Mouse (Mus musculus): Measurements from ENCODE around the gene Zswim3. TPM values are rescaled to one million over a fixed set of nuclear protein-coding genes. Genes with fewer than 3 reads are reported as not detected.

The Zswim3 gene
- polyA plus RNA-seq, 1 experiment from 2014 or later = 5.9 TPM

Other genes starting within 250 kb of the Zswim3 start
- gene Wfdc2, start 242.7 kb upstream of the Zswim3 start, polyA plus RNA-seq (2014; fragmentation: Nextera tagmentation; extraction: Ambion mirVana) = 1.3 and 6.2 TPM in 2 replicates
- not detected in 2 replicates for gene Spint3, start 231.6 kb upstream of the Zswim3 start, polyA plus RNA-seq (2014; fragmentation: Nextera tagmentation; extraction: Ambion mirVana)
- gene Wfdc6a, start 219.7 kb upstream of the Zswim3 start, polyA plus RNA-seq (2014; fragmentation: Nextera tagmentation; extraction: Ambion mirVana) = 0.35 and 0.43 TPM in 2 replicates
- not detected in 2 replicates for gene Eppin, start 211.5 kb upstream of the Zswim3 start, polyA plus RNA-seq (2014; fragmentation: Nextera tagmentation; extraction: Ambion mirVana)
- gene Wfdc6b, start 191.6 kb upstream of the Zswim3 start, polyA plus RNA-seq (2014; fragmentation: Nextera tagmentation; extraction: Ambion mirVana) = not detected in 2 replicates
- not detected in 2 replicates for gene Wfdc8, start 191.5 kb upstream of the Zswim3 start, polyA plus RNA-seq (2014; fragmentation: Nextera tagmentation; extraction: Ambion mirVana)
- gene Wfdc16, start 166.3 kb upstream of the Zswim3 start, polyA plus RNA-seq (2014; fragmentation: Nextera tagmentation; extraction: Ambion mirVana) = not detected in 2 replicates
- gene Wfdc10, start 149.1 kb upstream of the Zswim3 start, polyA plus RNA-seq (2014; fragmentation: Nextera tagmentation; extraction: Ambion mirVana) = not detected in 2 replicates
- not detected in 2 replicates for gene Wfdc9, start 148.5 kb upstream of the Zswim3 start, polyA plus RNA-seq (2014; fragmentation: Nextera tagmentation; extraction: Ambion mirVana)
- gene Wfdc11, start 131.0 kb upstream of the Zswim3 start, polyA plus RNA-seq (2014; fragmentation: Nextera tagmentation; extraction: Ambion mirVana) = not detected in 2 replicates
- 0.19 TPM in 1 of 2 replicates, not detected in the other for gene Wfdc13, start 120.0 kb upstream of the Zswim3 start, polyA plus RNA-seq (2014; fragmentation: Nextera tagmentation; extraction: Ambion mirVana)
- not detected in 2 replicates for gene Spint4, start 106.6 kb upstream of the Zswim3 start, polyA plus RNA-seq (2014; fragmentation: Nextera tagmentation; extraction: Ambion mirVana)
- not detected in 2 replicates for gene Spint5, start 89.8 kb upstream of the Zswim3 start, polyA plus RNA-seq (2014; fragmentation: Nextera tagmentation; extraction: Ambion mirVana)
- 0.51 and 0.65 TPM in 2 replicates for gene Wfdc3, start 59.2 kb upstream of the Zswim3 start, polyA plus RNA-seq (2014; fragmentation: Nextera tagmentation; extraction: Ambion mirVana)
- gene Dnttip1, start 59.1 kb upstream of the Zswim3 start, polyA plus RNA-seq (2014; fragmentation: Nextera tagmentation; extraction: Ambion mirVana) = 51.1 and 53.8 TPM in 2 replicates
- 349 and 388 TPM in 2 replicates for gene Ube2c, start 35.2 kb upstream of the Zswim3 start, polyA plus RNA-seq (2014; fragmentation: Nextera tagmentation; extraction: Ambion mirVana)
- 0.59 and 1.7 TPM in 2 replicates for gene Tnnc2, start 25.1 kb upstream of the Zswim3 start, polyA plus RNA-seq (2014; fragmentation: Nextera tagmentation; extraction: Ambion mirVana)
- 37.2 and 38.0 TPM in 2 replicates for gene Snx21, start 19.3 kb upstream of the Zswim3 start, polyA plus RNA-seq (2014; fragmentation: Nextera tagmentation; extraction: Ambion mirVana)
- 12.7 and 13.9 TPM in 2 replicates for gene Acot8, start 216 bp upstream of the Zswim3 start, polyA plus RNA-seq (2014; fragmentation: Nextera tagmentation; extraction: Ambion mirVana)
- 8.6 TPM in 2 replicates for gene Zswim1, start 17.6 kb downstream of the Zswim3 start, polyA plus RNA-seq (2014; fragmentation: Nextera tagmentation; extraction: Ambion mirVana)
- gene Spata25, start 23.4 kb downstream of the Zswim3 start, polyA plus RNA-seq (2014; fragmentation: Nextera tagmentation; extraction: Ambion mirVana) = not detected in 2 replicates
- gene Ctsa, start 27.8 kb downstream of the Zswim3 start, polyA plus RNA-seq (2014; fragmentation: Nextera tagmentation; extraction: Ambion mirVana) = 178 TPM in 2 replicates
- gene Neurl2, start 28.4 kb downstream of the Zswim3 start, polyA plus RNA-seq (2014; fragmentation: Nextera tagmentation; extraction: Ambion mirVana) = 54.6 and 55.1 TPM in 2 replicates
- 9.6 and 10.4 TPM in 2 replicates for gene Pltp, start 52.6 kb downstream of the Zswim3 start, polyA plus RNA-seq (2014; fragmentation: Nextera tagmentation; extraction: Ambion mirVana)
- 58.0 and 58.8 TPM in 2 replicates for gene Pcif1, start 74.2 kb downstream of the Zswim3 start, polyA plus RNA-seq (2014; fragmentation: Nextera tagmentation; extraction: Ambion mirVana)
- 6.8 and 6.9 TPM in 2 replicates for gene Zfp335, start 106.7 kb downstream of the Zswim3 start, polyA plus RNA-seq (2014; fragmentation: Nextera tagmentation; extraction: Ambion mirVana)
- gene Mmp9, start 135.7 kb downstream of the Zswim3 start, polyA plus RNA-seq (2014; fragmentation: Nextera tagmentation; extraction: Ambion mirVana) = 0.09 TPM in 1 of 2 replicates, not detected in the other
- 0.62 and 0.71 TPM in 2 replicates for gene Slc12a5, start 155.7 kb downstream of the Zswim3 start, polyA plus RNA-seq (2014; fragmentation: Nextera tagmentation; extraction: Ambion mirVana)
- gene Ncoa5, start 229.8 kb downstream of the Zswim3 start, polyA plus RNA-seq (2014; fragmentation: Nextera tagmentation; extraction: Ambion mirVana) = 34.1 and 35.7 TPM in 2 replicates